Mouse (Mus musculus) embryonic facial prominence, embryonic 15.5 days (tissue): ENCODE measurements around the gene Tspan3. TPM values are rescaled to one million over a fixed set of nuclear protein-coding genes. Genes with fewer than 3 reads are reported as not detected.
A peak's percentile ranks its signal among the peaks of the same experiment; 100 is the strongest.

Experiments
- ATAC-seq: fragments of 200-750 bp; cut with Nextera tagmentation; 2 replicates; pipeline ENCODE4 v1.8.0; 2017; ENCODE audit warnings: low read depth, moderate TSS enrichment; ENCODE audit not compliant: insufficient number of reproducible peaks, low FRiP score, low TSS enrichment
- H3K27ac ChIP-seq: fragments of 300-500 bp; sonication (generic); replicated peaks from 2 replicates; pipeline ENCODE4 v1.5.1; 2015; ENCODE audit warnings: mild to moderate bottlenecking, inconsistent platforms
- H3K27me3 ChIP-seq: fragments of 300-500 bp; sonication (generic); 2 replicates; pipeline ENCODE4 v1.6.1; 2015; ENCODE audit warnings: inconsistent platforms
- H3K36me3 ChIP-seq: fragments of 300-500 bp; sonication (generic); 2 replicates; pipeline ENCODE4 v1.6.1; 2015; ENCODE audit warnings: mild to moderate bottlenecking, inconsistent platforms
- H3K4me1 ChIP-seq: fragments of 300-500 bp; sonication (generic); 2 replicates; pipeline ENCODE4 v1.6.1; 2015; ENCODE audit warnings: inconsistent platforms
- H3K4me2 ChIP-seq: fragments of 300-500 bp; sonication (generic); replicated peaks from 2 replicates; pipeline ENCODE4 v1.6.1; 2015; ENCODE audit warnings: mild to moderate bottlenecking, inconsistent platforms
- H3K4me3 ChIP-seq: fragments of 300-500 bp; sonication (generic); replicated peaks from 2 replicates; pipeline ENCODE4 v1.5.1; 2015; ENCODE audit warnings: mild to moderate bottlenecking, inconsistent platforms
- H3K9ac ChIP-seq: fragments of 300-500 bp; sonication (generic); 2 replicates; pipeline ENCODE4 v1.6.1; 2015; ENCODE audit warnings: inconsistent platforms
- H3K9me3 ChIP-seq: fragments of 300-500 bp; sonication (generic); replicated peaks from 2 replicates; pipeline ENCODE4 v1.6.1; 2016; ENCODE audit warnings: inconsistent platforms
- WGBS: fragments of 180-500 bp; shearing (Covaris S2); methylation state at CpG from one replicate; pipeline ENCODE4 v1.1.7; 2015; 5-methylcytosine and 5-hydroxymethylcytosine counted together
- polyA plus RNA-seq: library from polyadenylated mRNA; unstranded; fragments of >200 nt; fragmentation: Nextera tagmentation; extraction: Ambion mirVana; gene quantifications from 2 replicates; pipeline ENCODE4 v1.2.1, GENCODE M21; 2015

The Tspan3 gene
- polyA plus RNA-seq, 1 experiment from 2014 or later, result 495 TPM

DNA sequence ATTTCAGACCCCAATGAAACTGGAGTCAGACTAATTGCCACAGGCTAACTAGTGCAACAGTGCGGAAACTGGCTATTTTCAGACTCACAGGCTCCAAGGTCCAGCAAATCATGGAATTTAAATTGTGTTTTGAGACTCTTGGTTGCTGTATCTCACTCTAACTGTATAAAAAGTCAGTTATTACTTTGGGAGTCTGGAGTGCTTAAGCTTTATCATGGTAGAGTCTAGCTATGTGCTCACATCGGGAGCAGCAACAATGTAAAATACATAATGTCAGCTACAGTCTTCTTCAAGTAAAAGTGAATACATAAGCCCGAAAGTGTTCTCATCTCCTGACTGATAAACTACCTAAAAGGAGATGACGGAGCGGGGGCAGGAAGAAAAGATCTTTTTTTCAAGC, 10.7 kb downstream of the Tspan3 start:
- Histone ChIP-seq H3K9me3 (no peaks in the 10 kb centered on the region), H3K36me3 (0 out of 2 replicates have a peak, but pooled peaks cover 2% of the 10 kb centered on the region), H3K4me2 (no peak overlapping the region), H3K27ac (no peak overlapping the region), H3K27me3 (no peaks in the 10 kb centered on the region), H3K4me3 (no peak overlapping the region), H3K9ac (no peak overlapping the region), H3K4me1 (peaks cover 30% of the 10 kb centered on the region)
- no peak for ATAC-seq
- 96% methylated on average over 5 of the region's 5 CpGs for WGBS

DNA sequence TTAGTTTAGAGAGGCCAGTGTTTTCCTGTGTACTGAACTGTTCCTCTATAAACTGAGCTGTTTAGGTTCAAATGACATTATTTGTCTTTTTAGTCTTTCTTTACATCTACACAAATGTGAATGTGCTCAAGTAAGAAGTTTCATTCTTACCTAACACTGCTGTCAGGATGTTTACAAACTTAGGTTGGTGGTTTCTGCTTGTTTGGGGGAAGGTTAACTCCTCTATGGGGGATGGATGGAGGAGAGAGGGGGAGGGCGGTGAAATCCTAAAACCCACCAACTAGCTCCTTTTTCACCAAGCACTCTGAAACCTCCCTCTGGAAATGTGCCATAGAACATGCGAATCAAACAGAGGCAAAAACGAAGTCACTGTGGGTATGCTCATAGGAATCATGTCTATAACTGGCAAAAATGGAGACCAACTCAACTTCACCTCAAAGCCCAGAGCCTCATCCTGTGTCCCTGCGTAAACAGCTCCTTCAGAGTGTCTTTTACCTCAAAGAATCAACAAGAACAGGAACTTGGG, 12.7 kb downstream of the Tspan3 start:
- no peaks in the 10 kb centered on the region for H3K9me3 ChIP-seq
- H3K4me2 ChIP-seq, result no peak overlapping the region
- ATAC-seq, result no peak
- 50% methylated on average over 4 of the region's 4 CpGs for WGBS
- peak overlapping the region; percentile 63 for H3K27ac ChIP-seq
- H3K4me3 ChIP-seq, result no peak overlapping the region
- no peaks in the 10 kb centered on the region for H3K27me3 ChIP-seq
- H3K4me1 ChIP-seq, result peaks cover 21% of the 10 kb centered on the region
- no peak overlapping the region for H3K9ac ChIP-seq
- 0 out of 2 replicates have a peak, but pooled peaks cover 2% of the 10 kb centered on the region for H3K36me3 ChIP-seq

DNA sequence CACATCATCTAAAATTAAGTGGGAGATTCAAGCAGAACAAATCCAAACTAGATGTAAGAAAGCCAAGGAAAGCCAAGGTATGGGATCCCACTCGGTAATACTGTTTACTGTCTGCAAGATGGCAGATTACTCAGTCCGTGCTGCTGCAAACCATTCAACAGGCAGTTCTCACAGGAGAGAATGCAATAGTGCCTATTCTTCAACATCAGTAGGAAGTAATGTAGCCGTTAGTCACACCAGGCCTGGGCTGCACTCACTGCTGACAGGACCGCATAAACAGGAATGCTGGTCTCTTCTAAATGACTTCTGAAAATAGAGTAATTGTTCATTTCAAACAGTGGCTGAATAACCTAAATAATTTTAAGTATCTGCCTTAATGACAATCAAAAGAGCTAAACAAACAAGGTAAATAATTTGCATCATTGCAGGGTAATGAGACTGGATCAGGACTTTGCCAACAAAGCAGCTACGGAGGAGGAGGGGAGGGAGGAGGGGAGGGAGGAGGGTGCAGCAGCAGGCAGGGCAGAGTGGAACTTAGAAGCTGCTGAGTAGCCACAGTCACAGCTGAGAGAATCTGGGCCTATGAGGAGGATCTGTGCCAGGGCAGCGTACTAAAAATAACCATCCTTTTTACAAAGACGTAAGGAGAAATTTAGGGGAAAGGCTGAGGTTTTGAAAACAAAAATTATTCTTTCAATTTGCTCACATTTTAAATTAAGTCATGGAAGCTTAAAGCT, 13.4 kb downstream of the Tspan3 start:
- Histone ChIP-seq H3K36me3 (peaks cover 6% of the 10 kb centered on the region; the same call in 1 of the 2 replicates), H3K4me2 (no peak overlapping the region), H3K9ac (no peak overlapping the region), H3K4me3 (no peak overlapping the region), H3K9me3 (no peaks in the 10 kb centered on the region), H3K27me3 (no peaks in the 10 kb centered on the region), H3K4me1 (peaks cover 21% of the 10 kb centered on the region), H3K27ac (peak overlapping the region; percentile 63)
- 40% methylated on average over 7 of the region's 7 CpGs for WGBS
- no peak; the same call in 1 of the 2 replicates for ATAC-seq

DNA sequence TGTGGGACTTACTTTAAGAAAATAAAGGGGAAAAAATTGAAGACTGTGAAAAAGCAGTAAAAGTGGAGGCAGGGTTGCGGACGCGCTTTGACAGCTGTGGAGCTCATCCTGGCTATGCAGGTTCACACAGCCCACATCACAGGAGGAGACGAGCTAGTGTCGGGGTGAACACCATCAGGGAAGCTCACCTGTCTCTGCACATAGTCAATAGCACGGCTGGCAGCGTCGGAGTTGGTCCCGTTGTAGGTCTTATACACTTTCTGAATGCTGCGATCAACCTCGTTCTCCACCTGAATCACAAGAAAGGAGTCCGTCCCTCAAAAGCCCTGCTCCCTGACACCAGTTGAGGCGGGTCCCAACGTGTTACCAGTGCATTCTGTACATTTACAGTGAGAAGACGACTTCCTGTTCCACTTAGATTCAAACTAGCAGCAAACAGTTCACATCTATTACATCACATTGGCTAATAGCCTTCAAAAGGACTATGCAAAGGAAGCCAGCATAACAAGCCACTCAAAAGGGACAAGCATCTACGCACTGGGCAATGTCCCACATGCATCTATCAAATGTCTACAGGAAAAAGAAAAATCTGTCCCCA, 18.9 kb downstream of the Tspan3 start:
- ATAC-seq, result no peak
- 0 out of 2 replicates have a peak, but pooled peaks cover 3% of the 10 kb centered on the region for H3K4me1 ChIP-seq
- peaks cover 51% of the 10 kb centered on the region for H3K36me3 ChIP-seq
- no peak overlapping the region for H3K9ac ChIP-seq
- WGBS, result 85% methylated on average over 16 of the region's 16 CpGs
- no peak overlapping the region for H3K27ac ChIP-seq
- H3K27me3 ChIP-seq, result no peaks in the 10 kb centered on the region
- no peak overlapping the region for H3K4me2 ChIP-seq
- H3K9me3 ChIP-seq, result no peaks in the 10 kb centered on the region
- no peak overlapping the region for H3K4me3 ChIP-seq

DNA sequence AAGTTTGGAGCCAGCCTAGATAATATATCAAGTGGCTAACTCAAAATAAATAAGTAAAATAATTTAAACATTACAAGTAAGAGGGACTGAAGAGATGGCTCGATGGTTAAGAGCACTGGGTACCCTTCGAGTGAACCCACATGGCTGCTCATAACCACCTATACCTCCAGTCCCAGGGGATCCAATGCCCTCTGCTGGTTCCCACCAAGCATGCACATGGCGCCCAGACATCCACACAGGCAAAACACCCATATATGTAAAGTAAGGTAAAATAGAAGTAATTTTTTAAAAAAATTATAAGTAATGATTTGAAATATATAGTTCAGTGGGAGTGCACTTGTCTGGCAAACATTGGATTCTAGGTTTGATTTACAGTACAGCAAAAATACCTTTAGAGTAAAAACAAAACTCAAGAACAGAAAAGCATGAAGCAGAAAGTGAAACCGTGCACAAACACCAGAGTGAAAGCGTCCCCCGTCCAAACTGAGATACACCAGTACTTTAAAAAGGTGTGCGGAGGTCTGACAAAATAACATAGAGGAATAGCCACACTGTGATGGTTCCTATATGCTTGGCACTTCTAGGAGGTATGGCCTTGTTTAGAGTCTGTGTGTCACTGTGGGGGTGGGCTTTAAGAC, 20.8 kb downstream of the Tspan3 start:
- Histone ChIP-seq H3K4me3 (no peak overlapping the region), H3K9ac (no peak overlapping the region), H3K27me3 (no peaks in the 10 kb centered on the region), H3K27ac (no peak overlapping the region), H3K4me2 (no peak overlapping the region), H3K9me3 (no peaks in the 10 kb centered on the region), H3K4me1 (0 out of 2 replicates have a peak, but pooled peaks cover 3% of the 10 kb centered on the region), H3K36me3 (peaks cover 63% of the 10 kb centered on the region)
- 91% methylated on average over 7 of the region's 7 CpGs for WGBS
- ATAC-seq, result no peak

DNA sequence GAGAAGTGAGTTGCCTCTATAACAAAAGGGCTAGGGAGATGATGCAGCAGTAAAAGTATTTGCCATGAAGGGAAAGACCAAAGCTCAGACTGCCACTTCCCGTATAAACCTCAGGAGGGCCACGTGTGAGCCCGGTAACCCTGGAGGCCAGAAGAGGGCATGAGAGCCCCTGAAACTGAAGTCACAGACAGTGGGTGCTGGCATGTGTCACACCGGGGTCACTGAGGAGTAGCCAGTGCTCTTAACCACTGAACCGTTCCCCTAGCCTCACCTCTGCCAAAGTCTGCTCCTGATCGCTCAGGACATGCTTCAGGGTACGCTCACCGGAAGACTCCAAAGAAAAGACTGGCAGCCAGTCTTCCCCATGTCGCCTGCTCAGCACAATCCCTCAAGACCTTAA, 23.5 kb downstream of the Tspan3 start:
- 89% methylated on average over 9 of the region's 9 CpGs for WGBS
- peaks cover 62% of the 10 kb centered on the region for H3K36me3 ChIP-seq
- H3K4me3 ChIP-seq, result no peak overlapping the region
- no peak overlapping the region for H3K9ac ChIP-seq
- no peaks in the 10 kb centered on the region for H3K27me3 ChIP-seq
- H3K27ac ChIP-seq, result no peak overlapping the region
- H3K4me1 ChIP-seq, result no peaks in the 10 kb centered on the region
- no peak for ATAC-seq
- H3K9me3 ChIP-seq, result no peaks in the 10 kb centered on the region
- H3K4me2 ChIP-seq, result no peak overlapping the region

DNA sequence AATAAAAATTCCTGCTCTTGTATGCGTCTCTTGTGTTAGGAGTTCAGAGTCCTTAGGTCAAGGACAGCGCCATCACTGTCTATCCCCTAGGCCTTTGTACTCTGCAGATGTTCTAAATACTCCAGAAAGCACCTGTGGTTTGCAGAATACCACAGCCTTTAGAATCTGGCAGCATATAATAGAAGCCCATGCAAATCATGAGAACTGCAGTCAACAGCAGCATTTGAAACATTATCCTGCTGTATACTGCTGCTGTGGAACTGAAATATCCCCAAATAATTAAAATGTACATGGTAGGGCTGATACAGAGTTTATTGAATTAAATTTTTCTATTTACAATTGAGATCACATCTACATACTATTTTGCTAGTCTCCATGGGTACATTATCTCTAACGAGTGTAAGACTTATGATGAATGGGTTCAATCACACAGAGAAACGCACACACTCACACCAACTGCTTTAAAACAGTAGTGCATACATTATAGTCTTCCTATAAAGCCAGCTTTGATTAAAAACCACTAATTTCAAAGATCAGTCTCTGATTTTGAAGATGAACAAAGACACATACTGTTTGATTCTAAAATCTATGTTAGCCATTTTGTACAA, 29.6 kb downstream of the Tspan3 start:
- no peak for ATAC-seq
- no peak overlapping the region for H3K4me2 ChIP-seq
- H3K9me3 ChIP-seq, result no peaks in the 10 kb centered on the region
- H3K4me1 ChIP-seq, result no peaks in the 10 kb centered on the region
- H3K9ac ChIP-seq, result no peak overlapping the region
- no peak overlapping the region for H3K27ac ChIP-seq
- H3K4me3 ChIP-seq, result no peak overlapping the region
- H3K27me3 ChIP-seq, result no peaks in the 10 kb centered on the region
- H3K36me3 ChIP-seq, result peaks cover 67% of the 10 kb centered on the region
- WGBS, result 89% methylated on average over 4 of the region's 4 CpGs

DNA sequence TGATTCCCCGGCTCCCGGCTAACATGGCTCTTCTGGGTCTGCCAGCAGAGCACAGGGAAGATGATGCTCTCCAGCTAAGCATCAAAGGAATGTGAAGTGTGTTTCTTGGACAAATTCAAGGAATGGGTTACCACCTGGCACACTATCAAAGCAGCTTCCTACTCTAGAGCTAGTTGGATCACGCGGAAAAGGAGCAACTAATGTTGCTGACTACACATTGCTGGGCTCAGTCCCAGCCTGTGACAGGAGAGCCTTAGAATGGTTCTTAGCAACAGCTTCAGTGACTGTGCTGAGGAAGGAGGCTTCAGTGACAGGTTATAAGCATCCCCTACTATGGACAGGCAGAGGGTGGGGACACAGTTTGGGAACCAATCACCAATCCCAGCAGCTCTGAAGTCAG, 30.7 kb downstream of the Tspan3 start:
- ATAC-seq, result no peak
- H3K36me3 ChIP-seq, result peaks cover 69% of the 10 kb centered on the region
- no peak overlapping the region for H3K4me3 ChIP-seq
- no peaks in the 10 kb centered on the region for H3K27me3 ChIP-seq
- 78% methylated on average over 4 of the region's 4 CpGs for WGBS
- no peak overlapping the region for H3K4me2 ChIP-seq
- 0 out of 2 replicates have a peak overlapping the region, but pooled peaks have one; percentile 22 for H3K27ac ChIP-seq
- H3K9ac ChIP-seq, result no peak overlapping the region
- no peaks in the 10 kb centered on the region for H3K4me1 ChIP-seq
- no peaks in the 10 kb centered on the region for H3K9me3 ChIP-seq

DNA sequence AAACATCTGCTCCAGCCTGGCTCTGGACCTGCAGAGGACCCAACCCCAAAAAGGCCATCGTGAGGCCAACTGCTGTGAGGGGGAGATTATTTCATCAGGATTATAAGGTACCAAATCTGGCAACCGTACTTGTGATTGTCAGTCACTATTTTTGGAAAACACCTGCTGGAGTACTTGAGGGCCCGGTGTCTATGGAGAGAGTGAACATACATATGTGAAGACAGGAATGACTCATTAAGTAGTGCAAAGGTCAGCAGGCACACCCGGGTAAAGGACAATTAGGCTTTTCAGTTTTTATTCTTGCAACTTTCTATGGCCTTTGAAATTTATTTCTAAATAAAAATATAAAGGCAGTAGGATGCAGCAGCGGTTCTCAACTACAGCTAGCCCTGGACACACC, 31.3 kb downstream of the Tspan3 start:
- 81% methylated on average over 5 of the region's 5 CpGs for WGBS
- Histone ChIP-seq H3K36me3 (peaks cover 73% of the 10 kb centered on the region), H3K27me3 (no peaks in the 10 kb centered on the region), H3K4me1 (no peaks in the 10 kb centered on the region), H3K4me2 (no peak overlapping the region), H3K27ac (0 out of 2 replicates have a peak overlapping the region, but pooled peaks have one; percentile 22), H3K9ac (no peak overlapping the region), H3K4me3 (no peak overlapping the region), H3K9me3 (no peaks in the 10 kb centered on the region)
- ATAC-seq, result no peak

DNA sequence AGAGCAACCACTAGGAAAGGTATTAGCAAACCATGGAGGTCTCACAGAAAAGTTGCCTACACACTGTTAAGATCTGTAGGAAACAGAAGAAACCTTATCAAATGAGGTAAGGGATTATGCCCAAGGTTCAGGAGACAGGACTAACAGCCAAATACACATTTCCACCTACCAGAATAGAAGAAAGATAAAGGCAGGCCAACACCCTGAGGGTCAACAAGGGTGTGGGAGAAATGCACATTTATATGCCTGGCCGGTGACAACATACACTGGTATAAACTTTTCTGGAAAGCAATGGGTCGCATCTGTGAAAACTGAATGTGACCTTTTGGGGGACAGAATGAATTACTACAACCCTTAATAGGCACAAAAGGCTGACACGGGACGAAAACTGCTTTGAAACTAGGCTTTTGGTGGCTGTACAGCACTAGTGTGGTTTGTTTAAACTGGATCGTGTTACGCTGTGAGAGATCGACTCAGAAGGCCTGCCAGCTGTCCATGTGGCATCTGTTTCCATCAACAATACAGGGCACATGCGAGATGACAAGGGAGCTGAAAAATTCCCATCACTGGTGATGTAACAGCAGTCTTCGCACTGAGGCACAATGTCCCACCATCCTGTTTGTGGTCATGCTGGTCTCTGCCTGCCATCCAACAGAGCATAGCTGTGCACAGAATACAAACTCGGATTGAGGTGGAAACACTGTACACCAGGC, 33.3 kb downstream of the Tspan3 start:
- no peaks in the 10 kb centered on the region for H3K27me3 ChIP-seq

More for the DNA sequence above, 33.3 kb downstream of the Tspan3 start:
- Histone ChIP-seq H3K4me3 (no peak overlapping the region), H3K4me1 (no peaks in the 10 kb centered on the region), H3K36me3 (peaks cover 86% of the 10 kb centered on the region), H3K27ac (no peak overlapping the region), H3K9me3 (no peaks in the 10 kb centered on the region), H3K9ac (no peak overlapping the region), H3K4me2 (no peak overlapping the region)
- no peak for ATAC-seq
- 48% methylated on average over 10 of the region's 10 CpGs for WGBS
